Mouse (Mus musculus) kidney, postnatal 36 days (tissue): ENCODE measurements around the gene Dlec1.

ENCODE experiments used
- DNase-seq, 2 experiments: peaks; one replicate each; pipeline ENCODE4 v3.0.0; 2021 to 2022; ENCODE audit warnings: mixed read lengths in 2 of 2

Gene Dlec1

GRCm38 (mm10) chr9:119144696-119145095, 42.4 kb downstream of the Dlec1 start:
- no peak for DNase-seq

- DNase-seq = peak in 1 of 2 experiments; percentile 29
Observed at GRCm38 (mm10) chr9:119145137-119145536, 42.9 kb downstream of the Dlec1 start.

GRCm38 (mm10) chr9:119145638-119146037, 43.4 kb downstream of the Dlec1 start:
- peak in 1 of 2 experiments; percentile 39 for DNase-seq

GRCm38 (mm10) chr9:119146098-119146770, 44.0 kb downstream of the Dlec1 start:
- DNase-seq = peak in 1 of 2 experiments; percentile 50

- DNase-seq = peak; percentile 44 to 77
Observed at GRCm38 (mm10) chr9:119149601-119150000, 47.3 kb downstream of the Dlec1 start.

GRCm38 (mm10) chr9:119151751-119152150, 49.5 kb downstream of the Dlec1 start:
- peak; percentile 35 to 49 for DNase-seq

- DNase-seq = peak; percentile 82 to 85
Observed at GRCm38 (mm10) chr9:119155416-119155815, 53.1 kb downstream of the Dlec1 start.

- peak in 1 of 2 experiments; percentile 74 for DNase-seq
Observed at GRCm38 (mm10) chr9:119155826-119156225, 53.5 kb downstream of the Dlec1 start.

- DNase-seq = peak; percentile 91 to 96
Observed at GRCm38 (mm10) chr9:119156278-119157201, 54.3 kb downstream of the Dlec1 start, which contains the start of gene Acaa1b. Gene Acaa1b (minus strand): TSS chr9:119157093.

GRCm38 (mm10) chr9:119158861-119159260, 56.6 kb downstream of the Dlec1 start, which contains the start of gene Gm47289:
Gene Gm47289 (plus strand): TSS chr9:119159161.
- DNase-seq = no peak

GRCm38 (mm10) chr9:119160689-119161088, 58.4 kb downstream of the Dlec1 start:
- DNase-seq = peak; percentile 85 to 92

GRCm38 (mm10) chr9:119164743-119165142, 62.5 kb downstream of the Dlec1 start:
- peak; percentile 66 to 88 for DNase-seq

GRCm38 (mm10) chr9:119165548-119165947, 63.3 kb downstream of the Dlec1 start:
- peak; percentile 85 to 92 for DNase-seq

- DNase-seq = no peak
Observed at GRCm38 (mm10) chr9:119167608-119168007, 65.3 kb downstream of the Dlec1 start.

- no peak for DNase-seq
Observed at GRCm38 (mm10) chr9:119179292-119179691, 77.0 kb downstream of the Dlec1 start.

- peak; percentile 54 to 72 for DNase-seq
Observed at GRCm38 (mm10) chr9:119181241-119181728, 79.0 kb downstream of the Dlec1 start.

- peak; percentile 87 to 91 for DNase-seq
Observed at GRCm38 (mm10) chr9:119192202-119192990, 90.1 kb downstream of the Dlec1 start.
